Mouse (Mus musculus) adrenal gland, postnatal 4 days (tissue): Measurements from ENCODE around the gene Mmp20. TPM values are rescaled to one million over a fixed set of nuclear protein-coding genes. Genes with fewer than 3 reads are reported as not detected.

Experiments used
- DNase-seq, 2 experiments: peaks; one replicate each; pipeline ENCODE4 v3.0.0; 2021 to 2022; ENCODE audit warnings: low spot score in 2 of 2, mixed read lengths in 2 of 2
- total RNA-seq, 2 experiments: library from RNA; stranded (reverse); gene quantifications; 2 replicates each; pipeline ENCODE4 v1.2.3; 2021

The Mmp20 gene
- total RNA-seq, 2 experiments from 2014 or later, result not detected

DNA sequence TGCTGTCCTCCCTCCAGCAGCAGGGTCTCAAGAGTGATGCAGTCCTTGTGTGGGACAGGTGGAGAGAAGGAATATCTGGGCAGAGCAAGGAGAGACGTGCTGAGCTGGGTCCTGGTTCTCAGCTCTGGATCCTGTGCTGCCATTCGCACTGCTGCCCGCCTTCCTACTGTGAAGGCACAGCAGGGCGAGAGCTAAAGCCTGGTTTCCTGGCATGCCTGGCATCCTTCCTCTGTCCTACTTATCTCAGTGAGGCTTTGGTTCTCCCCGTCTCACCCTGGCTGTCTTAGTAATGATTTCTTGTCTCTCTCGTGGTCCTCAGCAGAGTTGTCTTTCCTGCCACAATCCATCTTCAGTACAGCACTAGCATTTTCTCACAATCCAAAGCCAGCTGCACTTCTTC is 61.8 kb downstream of the Mmp20 start:
- no peak for DNase-seq

DNA sequence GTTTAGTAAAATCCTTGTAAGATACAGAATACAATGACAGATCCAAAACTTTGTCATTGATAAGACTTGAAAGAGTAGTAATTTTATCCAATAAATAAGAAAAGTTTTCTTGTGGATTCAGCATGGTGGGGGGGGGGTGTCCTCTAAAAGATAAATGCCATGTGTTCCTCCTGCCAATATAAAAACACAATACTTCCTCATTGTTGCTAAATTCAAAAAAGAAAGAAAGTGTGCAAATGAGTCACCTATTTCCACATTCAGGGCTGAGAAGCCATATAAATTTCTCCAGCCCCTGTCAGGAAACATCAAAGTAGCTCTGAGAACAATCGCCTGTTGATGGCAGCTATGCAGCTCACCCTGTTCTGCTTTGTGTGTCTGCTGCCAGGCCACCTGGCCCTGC is 63.8 kb downstream of the Mmp20 start, which contains the start of gene Mmp7:
TSS of gene Mmp7 (plus strand) at position 301 of the 400 bp plus-strand sequence.
- DNase-seq, result no peak

DNA sequence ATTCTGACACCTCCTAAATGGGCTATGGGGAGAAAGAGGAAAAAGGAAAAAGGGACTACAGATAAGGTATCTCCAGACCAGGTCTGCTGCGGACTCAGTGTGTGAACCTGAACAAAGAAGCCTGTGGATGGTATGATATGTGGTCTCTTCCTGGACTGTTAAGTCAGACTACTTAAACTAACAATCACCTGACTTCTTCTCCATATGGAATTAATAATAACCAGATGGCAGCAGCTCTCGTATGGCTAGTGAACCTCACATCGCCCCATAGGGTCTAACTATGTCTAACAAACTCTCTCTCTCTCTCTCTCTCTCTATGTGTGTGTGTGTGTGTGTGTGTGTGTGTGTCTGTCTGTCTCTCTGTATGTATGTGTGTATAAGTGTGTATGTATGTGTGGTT is 65.9 kb downstream of the Mmp20 start:
- DNase-seq, result no peak

DNA sequence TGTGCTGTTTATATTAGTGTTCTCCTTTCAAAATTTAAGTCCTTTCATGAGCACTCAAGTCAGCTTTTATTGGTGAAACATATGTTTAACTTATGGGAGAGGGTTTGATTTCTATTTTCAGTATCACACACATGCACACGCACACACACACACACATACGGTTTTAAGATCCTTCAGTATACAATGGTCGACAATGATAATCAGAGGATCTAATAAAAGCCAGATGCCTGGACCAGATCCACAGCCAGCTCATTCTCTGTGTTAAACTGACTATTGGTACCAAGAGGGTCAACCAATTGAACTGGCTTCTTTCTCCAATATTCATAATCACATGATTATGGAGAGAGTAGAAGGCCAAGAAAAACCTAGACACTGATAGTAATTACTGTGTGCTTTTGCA is 67.6 kb downstream of the Mmp20 start:
- no peak for DNase-seq

DNA sequence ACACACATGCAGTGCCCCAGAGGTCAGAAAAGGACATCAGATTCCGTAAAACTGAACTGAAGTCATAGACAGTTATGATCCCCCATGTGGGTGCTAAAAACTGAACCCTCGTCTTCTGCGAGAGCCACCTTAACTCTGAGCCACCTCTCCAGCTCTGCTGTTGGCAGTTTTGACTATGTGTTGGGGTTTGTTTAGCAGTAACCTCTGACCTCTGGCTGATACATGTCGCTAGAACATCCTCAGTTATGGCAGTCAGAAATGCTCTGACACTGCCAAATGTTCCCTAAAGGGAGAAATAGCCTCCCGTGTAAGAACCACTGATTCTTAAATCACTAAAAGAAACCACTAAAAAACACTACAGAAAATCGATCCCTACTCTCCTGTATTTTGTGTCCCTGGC is 80.7 kb downstream of the Mmp20 start:
- no peak for DNase-seq

DNA sequence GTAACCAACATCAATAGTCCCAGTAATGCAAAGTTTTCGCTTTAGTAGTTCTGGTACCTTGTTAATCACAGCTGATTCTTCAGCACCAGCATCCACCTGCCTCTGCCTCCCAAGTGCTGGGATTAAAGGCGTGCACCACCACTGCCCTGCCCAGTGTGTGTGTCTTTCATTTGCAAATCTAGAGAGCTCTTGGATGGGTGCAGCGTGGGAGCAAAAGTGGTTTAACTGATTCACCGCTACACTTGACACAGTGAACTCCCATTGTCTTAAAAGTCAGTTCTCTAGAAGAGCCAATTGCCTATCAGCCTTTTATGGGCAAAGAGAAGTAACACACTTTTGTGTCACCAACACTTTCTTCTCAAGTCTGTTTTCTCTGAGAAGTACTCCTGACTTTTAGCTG is 83.2 kb downstream of the Mmp20 start:
- DNase-seq, result no peak

DNA sequence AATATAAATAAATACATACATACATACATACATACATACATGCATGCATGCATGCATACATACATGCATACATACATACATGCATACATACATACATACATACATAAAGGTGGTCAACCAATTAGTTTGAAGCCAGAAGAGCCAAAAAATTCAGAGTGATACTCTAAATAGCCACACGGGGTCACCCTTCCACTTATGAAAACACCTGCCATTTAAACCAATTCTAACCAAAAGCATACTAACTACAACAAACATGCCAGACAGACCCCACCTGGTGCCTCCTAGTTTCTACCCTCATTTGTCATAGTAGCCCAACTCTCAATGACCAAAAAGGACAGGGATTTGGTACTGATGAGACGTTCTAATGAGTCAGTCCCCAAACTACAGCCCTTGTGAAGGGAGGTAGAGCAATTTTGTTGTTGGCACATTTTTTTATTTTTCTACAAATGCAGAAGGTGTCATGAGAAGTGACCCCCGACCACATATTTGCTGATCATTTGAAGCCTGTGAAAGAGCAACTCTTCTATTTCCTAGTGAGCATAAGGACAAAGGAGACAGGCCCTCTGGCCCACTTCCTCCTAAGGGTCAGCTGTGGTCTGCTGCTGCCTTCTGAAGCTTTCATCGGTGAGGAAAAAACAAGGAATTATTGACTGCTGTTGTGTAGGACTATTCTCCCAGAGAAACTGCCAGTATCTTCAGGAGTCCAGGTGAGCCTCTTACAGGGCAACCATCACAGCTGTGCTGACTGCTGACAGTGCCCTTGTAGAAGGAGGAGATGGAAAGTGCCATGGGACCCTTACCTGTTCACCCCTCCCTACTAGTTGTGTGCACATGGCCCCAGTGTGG is 86.3 kb downstream of the Mmp20 start:
- DNase-seq, result no peak

DNA sequence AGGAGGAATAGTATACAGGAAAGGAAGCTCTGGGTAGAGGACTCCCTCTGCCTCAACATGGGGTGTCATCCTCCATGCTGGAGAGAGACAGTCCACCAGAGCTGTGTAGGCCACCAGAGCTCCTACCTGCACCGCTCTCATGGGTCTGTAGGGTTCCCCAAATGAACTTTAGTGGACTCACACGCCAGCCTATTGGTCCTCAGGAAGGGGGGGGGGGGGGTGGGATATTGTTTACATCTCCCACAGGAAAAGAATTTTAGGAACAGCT is 86.8 kb downstream of the Mmp20 start:
- no peak for DNase-seq

DNA sequence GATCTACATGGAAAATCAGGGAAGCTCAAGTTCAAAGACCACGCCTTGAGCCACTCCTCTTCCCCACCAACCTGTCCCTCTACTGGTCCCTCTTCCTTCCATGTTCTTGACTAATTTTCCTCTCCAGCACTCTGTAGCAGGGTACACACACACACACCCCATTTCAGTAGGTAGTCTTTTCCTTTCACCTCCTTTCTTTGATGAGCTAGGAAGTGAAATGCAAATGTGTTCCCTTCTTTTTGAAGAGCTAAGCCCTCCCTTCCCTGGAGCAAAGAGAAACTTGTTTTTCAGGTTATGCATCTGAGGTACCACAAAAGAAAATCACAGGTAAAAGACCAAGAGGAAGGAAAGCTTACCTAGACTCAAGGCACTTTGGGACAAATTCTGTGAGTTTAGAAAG is 93.5 kb downstream of the Mmp20 start:
- DNase-seq, result no peak

Other genes starting within 250 kb of the Mmp20 start
- not detected for gene Mmp1b, start 240.2 kb upstream of the Mmp20 start, total RNA-seq
- gene Mmp3, start 182.4 kb upstream of the Mmp20 start, total RNA-seq, result not detected
- gene Mmp10, start 125.9 kb upstream of the Mmp20 start, total RNA-seq, result not detected
- gene Mmp8, start 69.8 kb upstream of the Mmp20 start, total RNA-seq, result 1 to 10 TPM in 1 of 2 experiments, under 1 TPM in 1; 0.81 to 2.9 TPM
- gene Mmp27, start 56.8 kb upstream of the Mmp20 start, total RNA-seq, result under 1 TPM in 1 of 2 experiments, not detected in 1; 0.17 TPM
- gene Mmp7, start 63.9 kb downstream of the Mmp20 start, total RNA-seq, result not detected
- gene Tmem123, start 135.8 kb downstream of the Mmp20 start, total RNA-seq, result 100 to 1,000 TPM in 1 of 2 experiments, 10 to 100 TPM in 1; 94.1 to 102 TPM
- 10 to 100 TPM; 68.3 to 72.0 TPM for gene Birc2, start 208.8 kb downstream of the Mmp20 start, total RNA-seq
- 10 to 100 TPM; 31.1 to 33.3 TPM for gene Birc3, start 245.0 kb downstream of the Mmp20 start, total RNA-seq